Mouse (Mus musculus) lung, adult 2 months (tissue): ENCODE results near the gene Rbp1.

Source experiments
- CTCF ChIP-seq: fragments of 200-500 bp; IDR thresholded peaks from 2 replicates; pipeline ENCODE4 v1.5.1; 2011; ENCODE audit warnings: mild to moderate bottlenecking, low read length, control low read depth; ENCODE audit not compliant: insufficient read depth
- POLR2A ChIP-seq: fragments of 200-500 bp; IDR thresholded peaks from 2 replicates; pipeline ENCODE4 v1.6.1; 2011; ENCODE audit warnings: low read depth, mild to moderate bottlenecking, control low read depth, low read length, borderline replicate concordance; ENCODE audit errors: extremely low read depth

DNA sequence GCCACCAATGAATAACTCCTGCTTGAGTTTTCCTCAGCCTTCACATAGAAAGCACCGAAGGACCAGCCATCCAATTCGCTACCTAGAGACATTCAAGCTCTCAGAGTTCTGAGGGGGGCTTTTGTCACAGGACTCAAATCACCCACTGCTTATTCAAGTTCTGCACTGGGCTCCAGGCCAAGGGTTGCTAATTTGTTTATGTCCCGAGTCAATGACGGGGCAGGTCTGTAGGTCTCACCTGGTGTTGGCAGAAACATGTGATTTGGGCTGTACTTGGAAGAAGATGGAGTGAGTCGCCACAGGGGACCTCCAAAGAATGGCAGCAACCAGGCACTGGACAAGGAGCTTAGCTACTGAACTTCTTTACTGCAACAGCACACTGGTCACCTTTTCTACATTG lies 68.3 kb downstream of the Rbp1 start:
- TF ChIP-seq CTCF (no peak), POLR2A (no peak)
